Mouse (Mus musculus) lung, postnatal 25 days (tissue): ENCODE results near the gene St8sia4.
"Not testable (repeated sequence)": the region's sequence is repeated elsewhere in the genome, so short reads cannot be mapped to it uniquely, and the experiment has no call there.

Experiments used
- DNase-seq: peaks from one replicate; pipeline ENCODE4 v3.0.0; 2022; ENCODE audit warnings: low spot score

The St8sia4 gene

DNA sequence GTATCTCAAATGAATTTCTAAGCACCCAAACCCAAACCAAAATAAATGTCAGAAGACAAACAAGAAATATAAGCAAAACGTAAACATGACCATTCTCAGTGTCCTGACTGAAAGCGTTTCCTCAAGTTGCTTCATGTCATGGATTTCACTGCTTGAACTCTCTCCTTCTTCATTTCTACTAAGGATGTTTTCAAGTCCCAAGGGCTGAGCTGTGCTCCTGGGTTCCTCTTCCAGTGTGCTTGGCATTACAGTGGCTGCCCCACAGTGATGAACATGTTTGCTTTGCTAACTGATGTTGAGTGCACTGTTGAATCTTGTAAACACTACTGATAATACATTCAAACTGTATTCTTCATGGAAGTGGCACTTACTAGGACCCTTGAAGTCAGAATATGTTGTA is 76.3 kb downstream of the St8sia4 start:
- DNase-seq, result no peak

DNA sequence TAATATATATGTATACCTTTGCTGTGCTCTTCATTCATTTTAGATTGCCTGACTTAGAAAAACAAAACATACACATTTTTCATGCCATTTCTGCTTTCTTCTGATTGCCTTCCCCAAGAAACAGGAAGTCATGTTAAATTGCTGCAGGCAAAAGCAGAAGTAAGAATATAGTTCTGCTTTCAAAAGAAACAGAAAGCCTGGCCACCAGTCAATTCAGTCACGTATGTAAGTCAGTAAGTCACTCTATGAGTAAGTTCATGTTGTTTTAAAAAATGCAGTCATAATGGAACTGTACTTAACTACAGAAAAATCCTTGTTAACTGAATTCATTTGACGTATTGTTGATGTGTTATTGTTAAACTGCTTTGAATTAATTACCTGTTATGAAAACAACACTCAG is 77.3 kb downstream of the St8sia4 start:
- DNase-seq, result peak; percentile 72

DNA sequence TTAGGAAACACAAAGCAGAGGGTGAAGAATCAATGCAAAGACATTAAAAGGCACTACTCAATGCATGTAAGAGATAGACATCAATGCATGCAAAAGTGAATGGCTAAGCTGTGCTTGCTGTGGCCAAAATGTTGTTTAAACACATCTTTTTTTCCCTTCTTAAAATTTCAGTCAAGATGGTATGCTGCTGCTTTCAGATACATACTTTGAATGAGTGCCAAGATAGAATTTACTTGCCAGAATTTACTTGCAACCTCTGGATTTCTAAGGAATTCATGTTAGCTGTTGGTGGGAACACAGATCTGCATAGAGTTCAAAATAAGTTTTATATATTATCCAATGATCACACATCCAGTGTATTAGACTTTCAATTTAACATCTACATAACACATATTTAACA is 77.9 kb downstream of the St8sia4 start:
- no peak for DNase-seq

DNA sequence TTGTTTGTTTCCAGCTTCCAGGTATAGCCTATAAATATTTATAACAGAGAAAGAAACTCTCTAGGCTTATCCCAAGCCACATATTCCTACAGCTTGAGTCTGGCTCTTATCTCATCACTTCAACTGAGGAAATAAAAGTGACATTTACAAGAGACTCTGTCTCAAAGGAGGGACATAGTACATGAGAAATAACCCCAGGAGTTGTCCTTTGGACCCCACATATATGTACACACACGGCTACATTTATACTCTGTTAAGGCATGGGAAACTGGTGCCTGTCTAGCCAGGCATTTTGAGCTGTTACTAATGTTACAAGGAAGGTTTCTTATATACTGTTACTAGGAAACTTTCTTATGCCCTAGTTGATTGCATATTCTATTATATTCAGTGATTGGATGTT is 84.1 kb downstream of the St8sia4 start:
- no peak for DNase-seq

DNA sequence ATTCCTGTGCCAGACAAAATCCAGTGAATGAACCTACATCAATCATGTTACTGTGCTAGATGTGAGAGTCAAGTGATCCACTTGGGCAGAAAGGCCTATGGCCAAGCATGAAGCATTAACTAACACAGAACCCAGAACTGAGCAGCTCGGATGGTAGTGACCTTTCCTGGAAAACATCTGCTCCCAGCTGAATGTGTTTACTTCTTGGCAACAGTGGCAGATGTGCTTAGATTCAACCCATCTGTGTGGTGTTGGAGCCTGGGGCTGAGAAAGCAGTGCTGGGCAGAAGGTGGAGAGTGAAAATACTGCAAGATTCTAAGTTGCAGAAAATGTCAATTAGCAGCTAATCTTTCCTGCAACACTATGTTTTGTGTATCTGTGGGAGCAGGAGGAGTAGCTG is 85.1 kb downstream of the St8sia4 start:
- peak; percentile 41 for DNase-seq

DNA sequence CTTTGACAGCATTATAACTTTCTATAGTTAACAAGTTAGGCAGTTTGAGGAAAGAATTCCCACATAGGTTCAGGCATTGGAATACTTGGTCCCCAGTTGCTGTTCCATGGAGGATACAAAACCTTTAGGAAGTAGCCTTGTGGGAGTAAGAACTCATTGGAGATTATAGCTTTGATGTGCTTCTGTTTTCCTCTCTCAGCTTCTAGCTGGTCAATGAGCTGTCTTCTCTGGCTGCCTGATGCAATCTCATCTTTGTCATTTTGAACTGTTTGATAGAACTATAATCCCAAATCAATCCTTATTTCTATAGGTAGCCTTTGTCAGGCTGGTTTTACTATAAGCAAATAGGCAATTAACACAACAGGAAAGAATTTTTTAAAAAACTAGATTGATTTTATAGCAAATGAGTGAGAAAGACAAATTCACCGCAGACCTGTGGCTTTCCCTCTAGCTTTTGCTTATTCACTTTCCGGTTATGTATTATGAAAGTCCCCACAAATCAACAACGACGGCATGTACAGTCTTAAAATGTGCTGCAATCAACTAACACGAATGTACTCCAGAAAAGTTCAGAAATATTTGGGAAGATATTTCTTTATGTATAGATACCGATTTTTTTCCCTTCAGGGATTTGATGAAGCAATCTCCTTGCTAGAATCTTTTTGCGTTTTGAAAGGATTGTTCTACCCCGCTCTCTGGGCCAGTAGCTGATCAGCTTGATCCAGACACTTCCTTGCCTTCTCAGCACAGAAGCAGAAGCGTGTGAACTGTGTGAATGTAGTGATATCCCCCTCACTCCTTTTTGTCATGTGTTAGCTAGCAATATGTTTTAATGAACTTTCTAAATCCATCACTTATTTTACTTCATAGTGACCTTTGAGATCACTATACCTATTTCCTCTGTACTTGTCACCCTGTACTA is 94.5 kb downstream of the St8sia4 start:
- no peak for DNase-seq

DNA sequence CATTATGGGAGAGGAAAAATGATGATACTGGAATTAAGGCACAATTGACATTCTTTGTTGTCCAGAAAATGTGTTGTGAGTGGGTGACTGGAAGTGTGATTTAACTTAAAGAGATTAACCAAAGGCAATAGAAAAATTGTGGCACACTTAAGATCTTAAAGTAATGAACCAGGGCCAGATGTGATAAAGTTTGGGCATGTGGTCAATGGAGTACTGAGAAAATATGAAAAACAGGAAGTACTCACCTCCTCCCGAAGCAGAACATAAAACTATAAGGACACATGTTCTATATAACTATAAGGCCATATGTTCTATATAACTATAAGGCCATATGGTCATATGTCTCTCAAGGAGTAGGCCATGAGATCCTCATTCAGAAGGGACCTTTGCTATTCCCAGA is 96.3 kb downstream of the St8sia4 start:
- no peak for DNase-seq

DNA sequence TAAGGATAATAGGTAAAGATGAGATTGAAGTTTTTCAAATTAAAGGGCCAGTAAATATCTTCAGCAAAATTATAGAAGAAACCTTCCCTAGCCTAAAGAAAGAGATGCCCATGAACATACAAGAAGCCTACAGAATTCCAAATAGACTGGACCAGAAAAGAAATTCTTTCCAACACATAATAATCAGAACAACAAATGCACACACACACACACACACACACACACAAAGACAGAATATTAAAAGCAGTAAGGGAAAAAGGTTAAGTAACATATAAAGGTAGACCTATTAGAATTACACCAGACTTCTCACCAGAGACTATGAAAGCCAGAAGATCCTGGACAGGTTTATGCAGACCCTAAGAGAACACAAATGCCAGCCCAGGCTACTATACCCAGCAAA is 112.8 kb downstream of the St8sia4 start:
- not testable (repeated sequence) for DNase-seq

DNA sequence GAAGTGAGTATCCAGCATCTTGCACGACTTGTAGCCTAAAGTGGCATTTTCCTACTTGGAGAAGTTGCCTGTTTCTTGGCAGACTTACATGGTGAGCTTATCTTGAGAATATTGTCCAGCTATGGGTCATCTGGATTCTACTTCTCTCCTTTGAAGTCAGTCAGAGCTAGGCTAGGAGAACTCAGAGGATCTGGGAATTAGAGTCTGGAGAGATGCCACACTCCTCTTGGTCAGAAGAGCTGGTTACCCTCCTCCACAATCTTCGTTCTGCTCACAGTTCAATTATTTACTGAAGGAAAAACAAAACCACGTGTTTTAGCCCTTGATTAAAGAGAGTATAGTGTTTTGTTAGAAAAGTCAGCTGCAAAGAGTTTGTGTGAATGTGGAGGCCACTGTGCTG is 125.9 kb downstream of the St8sia4 start:
- no peak for DNase-seq
